Mouse (Mus musculus): ENCODE measurements around the gene Gls.

- no peak for TF ChIP-seq CTCF (IDR thresholded peaks at IDR 0.05; ENCODE audit: control insufficient read depth, insufficient read depth, insufficient replicate concordance, low read depth, low read length)
- no peak for TF ChIP-seq POLR2A (IDR thresholded peaks at IDR 0.05; ENCODE audit: control insufficient read depth, low read depth, low read length)
Measured at GRCm38 (mm10) chr1:52270354-52270753, 37.3 kb upstream of the Gls start.
